Mouse (Mus musculus): ENCODE data around the gene Uck1.
"Not testable (repeated sequence)": the region's sequence is repeated elsewhere in the genome, so short reads cannot be mapped to it uniquely, and the experiment has no call there.

The Uck1 gene

GRCm38 (mm10) chr2:32259657-32260417 is at the start of gene Uck1:
Gene Uck1 (minus strand): TSS chr2:32260159.
- peak; percentile 89 for DNase-seq (ENCODE audit: low spot score)

- DNase-seq (ENCODE audit: low spot score), result no peak
Observed at GRCm38 (mm10) chr2:32308870-32309568, 49.1 kb upstream of the Uck1 start.

DNA sequence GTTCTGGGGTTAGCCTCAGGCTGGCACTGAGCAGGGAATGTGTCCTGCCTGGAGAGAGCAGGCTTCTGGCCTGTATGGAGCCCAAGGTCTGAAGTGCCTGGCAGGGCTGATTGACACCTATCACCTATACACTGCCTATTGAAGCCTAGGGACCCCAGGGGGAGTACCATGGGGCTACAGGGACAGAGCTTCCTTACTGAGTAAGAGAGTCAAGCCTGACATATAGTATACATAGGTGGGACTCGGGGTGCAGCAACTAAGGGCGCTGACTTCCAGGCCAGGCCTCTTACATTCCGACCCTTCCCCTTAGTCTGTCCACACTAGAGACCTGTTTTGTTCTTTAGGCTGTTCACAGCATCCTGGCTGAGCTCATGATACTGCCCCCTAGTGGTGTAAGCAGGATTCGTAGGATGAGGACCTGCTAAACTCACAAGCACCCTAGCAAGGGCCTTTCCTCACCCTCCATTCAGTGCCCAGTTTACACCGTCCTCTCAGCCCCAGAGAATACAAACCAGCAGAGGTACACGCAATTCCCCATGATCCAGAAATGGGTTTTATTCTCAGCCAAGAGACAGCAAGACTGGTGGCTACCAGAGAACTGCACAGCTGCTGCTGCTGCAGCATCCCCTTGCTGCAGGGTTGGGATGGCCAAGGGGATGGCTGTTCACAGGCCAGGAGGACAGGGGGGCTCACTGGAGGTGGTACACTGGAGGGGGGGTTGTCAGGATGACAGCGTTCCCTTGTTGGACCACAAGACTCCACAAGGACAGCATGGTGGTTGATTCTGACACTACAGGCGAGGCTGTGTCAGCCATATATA is 48.2 kb upstream of the Uck1 start:
- DNase-seq (ENCODE audit: low spot score), result peak; percentile 82

DNA sequence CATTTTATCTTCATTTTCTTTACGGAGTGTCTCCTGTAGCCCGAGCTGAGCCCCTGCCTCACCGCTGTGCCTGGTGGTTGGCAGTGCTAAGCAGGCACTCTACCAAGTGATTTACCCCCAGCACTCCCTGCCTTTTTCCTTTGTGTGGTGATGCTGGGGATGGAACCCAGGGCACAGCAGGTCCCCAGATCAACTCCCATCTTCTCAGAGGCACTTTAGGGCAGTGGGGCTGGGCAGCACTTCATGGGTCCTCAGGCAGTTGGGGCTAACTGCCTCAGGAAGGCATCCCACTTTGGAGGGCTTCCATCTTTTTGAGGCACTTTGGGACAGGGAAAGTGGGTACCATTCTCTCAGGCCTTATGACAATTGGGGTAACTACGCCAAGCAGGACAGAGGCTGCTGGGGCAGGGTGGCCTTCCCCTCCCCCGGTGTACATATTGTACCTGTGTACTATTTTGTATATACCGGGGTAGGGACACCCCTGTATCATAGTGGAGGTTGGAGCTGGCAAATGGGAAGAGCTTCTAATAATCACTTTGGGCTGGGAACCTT is 47.4 kb upstream of the Uck1 start:
- DNase-seq (ENCODE audit: low spot score), result no peak

GRCm38 (mm10) chr2:32306176-32306575 is 46.2 kb upstream of the Uck1 start:
- DNase-seq (ENCODE audit: low spot score), result no peak

DNA sequence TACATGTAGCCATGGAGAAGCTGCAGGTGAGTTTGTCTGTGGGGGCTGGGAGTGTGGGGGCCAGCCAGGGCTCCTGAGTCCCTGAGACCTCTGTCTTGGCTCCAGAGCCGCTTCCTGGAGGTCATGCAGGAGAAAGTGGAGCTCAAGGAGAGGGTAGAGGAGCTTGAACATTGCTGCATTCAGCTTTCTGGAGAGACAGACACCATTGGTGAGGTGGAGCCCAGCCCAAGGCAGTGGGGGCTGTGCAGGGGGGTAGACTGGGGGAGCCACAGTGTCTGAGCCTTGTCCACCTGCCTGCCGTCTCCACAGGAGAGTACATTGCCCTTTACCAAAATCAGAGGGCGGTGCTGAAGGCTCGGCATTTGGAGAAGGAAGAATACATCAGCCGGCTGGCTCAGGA is 45.7 kb upstream of the Uck1 start:
- no peak for DNase-seq (ENCODE audit: low spot score)

DNA sequence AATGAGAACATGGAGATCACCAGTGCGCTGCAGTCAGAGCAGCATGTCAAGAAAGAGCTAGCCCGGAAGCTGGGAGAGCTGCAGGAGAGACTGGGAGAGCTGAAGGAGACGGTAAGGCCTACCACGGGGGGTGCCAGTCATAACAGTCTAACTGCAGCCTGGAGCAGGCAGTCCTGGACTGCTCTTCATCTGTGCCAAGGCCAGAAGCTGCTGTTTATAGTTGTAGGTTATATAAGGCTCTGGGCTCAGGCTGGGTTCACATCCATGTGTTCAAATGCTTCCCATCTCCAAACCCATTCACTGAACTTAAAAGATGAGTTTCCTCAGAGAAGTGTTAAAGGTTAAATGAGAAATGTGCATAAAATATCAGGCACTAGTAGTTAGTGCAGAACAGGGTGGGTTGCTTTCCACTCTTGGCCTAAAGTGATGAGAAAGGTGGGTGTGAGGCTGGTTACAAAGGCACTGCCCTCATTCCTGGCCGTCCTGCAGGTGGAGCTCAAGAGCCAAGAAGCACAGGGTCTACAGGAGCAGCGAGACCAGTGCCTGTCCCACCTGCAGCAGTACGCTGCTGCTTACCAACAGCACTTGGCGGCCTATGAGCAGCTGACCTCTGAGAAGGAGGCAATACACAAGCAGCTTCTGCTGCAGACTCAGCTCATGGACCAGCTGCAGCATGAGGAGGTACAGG is 44.3 kb upstream of the Uck1 start:
- DNase-seq (ENCODE audit: low spot score), result no peak

GRCm38 (mm10) chr2:32302952-32303351 is 43.0 kb upstream of the Uck1 start:
- no peak for DNase-seq (ENCODE audit: low spot score)

- no peak for DNase-seq (ENCODE audit: low spot score)
Observed at GRCm38 (mm10) chr2:32299469-32299868, 39.5 kb upstream of the Uck1 start.

GRCm38 (mm10) chr2:32295842-32296241 is 35.9 kb upstream of the Uck1 start:
- not testable (repeated sequence) for DNase-seq (ENCODE audit: low spot score)

DNA sequence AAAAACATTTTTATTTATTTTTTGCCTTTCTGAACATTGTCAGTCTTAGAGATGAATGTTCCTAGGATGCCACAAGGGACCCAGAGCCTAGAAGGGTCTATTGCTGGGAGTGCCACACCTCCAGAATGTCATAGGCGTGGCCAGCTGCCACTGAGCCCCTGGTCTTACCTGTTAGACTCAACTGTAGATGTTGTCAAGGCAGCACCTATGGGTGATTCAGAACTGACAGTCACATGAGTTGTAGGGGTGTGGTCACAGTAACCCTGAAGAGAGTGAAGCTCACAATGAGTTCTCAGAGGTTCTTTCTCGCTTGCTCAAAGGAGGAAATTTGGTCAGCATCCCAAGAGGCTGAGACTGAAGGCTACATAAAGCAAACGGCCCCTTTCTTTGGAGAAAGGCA is 35.3 kb upstream of the Uck1 start:
- no peak for DNase-seq (ENCODE audit: low spot score)

DNA sequence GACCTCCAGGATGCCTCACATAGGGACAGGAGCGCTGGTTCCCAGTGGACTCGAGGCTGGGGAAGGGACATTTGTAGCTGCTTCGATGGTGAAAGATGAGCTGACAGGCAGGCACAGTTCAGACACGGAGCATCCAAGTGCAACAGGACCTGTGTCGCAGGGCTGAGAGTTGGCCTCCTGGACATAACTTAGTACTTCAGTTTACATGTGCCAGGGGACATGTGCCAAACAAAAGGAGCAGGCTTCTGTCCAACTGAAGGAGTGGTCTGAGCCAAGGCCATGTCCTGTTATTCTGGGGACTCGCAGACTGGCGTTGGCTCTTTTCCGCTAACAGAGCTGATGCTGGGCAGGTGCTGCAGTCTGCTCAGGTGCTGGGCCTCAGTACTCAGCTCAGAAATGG is 34.4 kb upstream of the Uck1 start:
- no peak for DNase-seq (ENCODE audit: low spot score)

DNA sequence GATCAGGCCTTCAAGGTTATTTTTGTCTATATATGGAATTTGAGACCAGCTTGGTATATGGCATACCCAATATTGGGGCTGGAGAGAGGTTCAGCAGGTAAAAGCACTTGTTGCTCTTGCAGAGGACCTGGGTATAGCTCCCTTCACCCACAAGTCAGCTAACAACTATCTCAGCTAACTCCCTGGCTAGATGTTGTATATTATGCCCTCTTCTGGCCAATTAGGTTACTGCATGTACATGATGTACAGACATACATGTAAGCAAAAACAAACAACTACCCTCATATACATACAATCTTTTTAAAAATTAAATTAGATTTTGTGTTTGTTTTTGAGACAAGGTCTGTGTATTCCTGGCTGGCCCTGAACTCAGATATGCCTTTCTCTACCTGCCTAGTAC is 29.6 kb upstream of the Uck1 start:
- no peak for DNase-seq (ENCODE audit: low spot score)

DNA sequence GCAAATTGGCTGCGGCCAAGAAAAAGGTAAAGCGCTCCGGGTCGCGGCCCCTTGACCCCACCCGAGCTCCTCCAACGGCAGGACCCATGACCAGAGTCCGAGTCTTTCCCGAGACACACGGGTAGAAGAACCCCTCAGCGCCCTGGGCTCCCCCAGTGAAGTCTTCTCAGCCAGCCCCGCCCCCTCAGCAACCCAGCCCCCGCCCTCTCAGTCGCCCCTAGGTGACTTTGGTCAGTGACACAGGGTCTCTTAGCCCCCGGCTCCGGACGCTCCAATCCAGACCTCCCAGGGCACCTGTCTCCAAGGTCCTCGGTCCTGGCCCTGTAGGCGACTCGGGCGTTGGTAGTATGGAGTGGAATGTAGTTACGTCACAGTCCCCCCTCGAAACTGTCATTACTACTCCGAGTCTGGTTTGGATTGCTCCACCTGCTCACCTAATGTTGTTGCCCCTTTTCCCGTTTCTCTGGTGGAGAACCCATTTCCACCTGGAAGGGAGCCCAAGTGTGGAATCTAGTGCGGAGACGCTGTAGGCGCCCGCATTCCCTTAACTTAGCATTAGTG is 28.5 kb upstream of the Uck1 start:
- no peak for DNase-seq (ENCODE audit: low spot score)

- peak; percentile 99 for DNase-seq (ENCODE audit: low spot score)
Observed at GRCm38 (mm10) chr2:32287923-32288367, 28.0 kb upstream of the Uck1 start, which contains the start of gene Swi5. Gene Swi5 (minus strand): TSS chr2:32288075.

DNA sequence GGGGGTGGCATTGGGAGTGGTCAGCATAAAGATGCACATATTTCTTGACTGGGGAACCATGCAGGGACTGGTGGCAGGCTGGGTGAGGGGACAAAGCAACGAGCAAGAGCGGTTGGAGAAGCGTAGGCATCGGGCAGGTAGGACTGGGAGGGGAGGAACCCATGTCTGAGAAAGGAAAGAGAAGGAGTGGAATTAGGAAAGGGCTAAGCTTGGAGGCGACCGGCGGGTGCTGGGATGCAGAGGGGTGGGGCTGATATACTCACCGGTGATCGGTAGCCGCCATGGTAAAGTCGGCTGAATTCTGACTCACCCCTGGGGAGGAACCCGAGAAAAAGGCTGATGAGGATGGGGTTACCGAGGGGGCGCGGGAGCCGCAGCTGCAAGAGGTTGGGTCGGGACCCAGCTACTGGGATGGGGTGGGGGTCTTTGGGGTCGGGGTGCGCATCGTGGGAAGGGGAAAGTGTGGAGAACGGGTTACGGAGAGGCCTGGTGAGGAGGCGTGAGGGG is 27.4 kb upstream of the Uck1 start, which contains the start of gene Golga2:
Gene Golga2, plus strand, starts transcription at position 51 of the 507 bp plus-strand sequence.
- no peak for DNase-seq (ENCODE audit: low spot score)

DNA sequence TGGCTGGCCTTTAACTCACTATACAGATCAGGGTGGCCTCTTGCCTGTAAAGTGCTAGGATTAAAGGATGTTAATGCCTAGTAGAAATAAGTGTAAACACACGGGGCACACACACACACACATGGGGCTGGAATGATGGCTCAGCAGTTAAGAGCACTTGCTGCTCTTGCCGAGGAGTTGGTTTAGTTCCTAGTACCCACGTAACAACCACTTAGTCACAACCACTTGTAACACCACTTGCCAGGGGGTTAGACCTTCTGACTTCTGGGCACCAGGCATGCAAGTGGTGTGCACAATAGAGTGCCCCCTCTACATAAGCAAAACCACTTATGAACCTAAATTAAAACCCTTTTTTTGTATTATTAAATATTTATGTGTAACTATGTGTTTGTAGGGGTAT is 24.0 kb upstream of the Uck1 start:
- DNase-seq (ENCODE audit: low spot score), result no peak

DNA sequence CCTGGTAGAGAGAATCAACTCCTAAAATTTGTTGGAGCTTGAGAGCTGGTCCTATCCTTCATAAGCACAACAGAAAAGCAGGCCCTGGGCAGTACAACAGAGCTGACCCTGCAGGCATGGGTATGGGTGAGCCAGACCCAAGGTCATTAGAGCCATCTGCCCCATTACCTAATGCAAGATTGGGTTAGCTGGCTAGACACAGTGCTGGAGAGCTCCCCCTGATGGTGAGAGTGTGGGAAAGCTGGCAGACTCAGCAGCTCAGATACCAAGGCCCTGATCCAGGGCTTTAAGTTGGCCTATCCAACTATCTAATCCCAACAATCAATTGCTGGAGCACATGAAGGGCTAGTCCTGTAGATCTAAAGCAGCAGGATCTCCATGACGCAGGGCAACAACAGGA is 22.8 kb upstream of the Uck1 start:
- no peak for DNase-seq (ENCODE audit: low spot score)

- DNase-seq (ENCODE audit: low spot score), result no peak
Observed at GRCm38 (mm10) chr2:32282289-32282688, 22.3 kb upstream of the Uck1 start.

DNA sequence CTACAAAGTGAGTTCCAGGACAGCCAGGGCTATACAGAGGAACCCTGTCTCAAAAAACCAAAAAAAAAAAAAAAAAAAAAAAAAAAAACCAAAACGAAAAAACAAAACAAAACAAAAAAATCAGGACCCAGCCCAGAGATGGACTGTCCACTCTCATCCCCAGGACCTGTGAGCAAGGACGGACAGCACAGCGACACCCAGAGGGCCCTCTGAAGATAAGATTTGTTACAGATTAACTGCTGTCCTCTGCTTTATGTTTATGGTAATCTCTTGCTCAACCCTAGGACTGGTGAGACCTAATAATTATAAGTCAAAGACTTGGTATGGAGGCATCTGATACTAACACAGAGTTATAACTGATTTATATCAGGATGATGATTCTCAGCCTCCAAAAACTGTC is 15.9 kb upstream of the Uck1 start:
- no peak for DNase-seq (ENCODE audit: low spot score)

- peak; percentile 37 for DNase-seq (ENCODE audit: low spot score)
Observed at GRCm38 (mm10) chr2:32260635-32261034, 676 bp upstream of the Uck1 start.
